Mouse (Mus musculus) C2C12 (cell line): ENCODE data around the gene Rbm7. TPM values are rescaled to one million over a fixed set of nuclear protein-coding genes. Genes with fewer than 3 reads are reported as not detected.

Experiments used
- H3K27me3 ChIP-seq: one replicate; pipeline ENCODE4 v1.6.1; 2011; ENCODE audit not compliant: control insufficient read depth, insufficient read depth, insufficient read length
- H3K36me3 ChIP-seq: one replicate; pipeline ENCODE4 v1.6.1; 2011; ENCODE audit not compliant: control insufficient read depth, insufficient read depth
- H3K4me3 ChIP-seq: one replicate; pipeline ENCODE4 v1.5.1; 2011; ENCODE audit warnings: mild to moderate bottlenecking, control low read depth; ENCODE audit not compliant: poor library complexity, insufficient read depth, severe bottlenecking
- H3K79me2 ChIP-seq: one replicate; pipeline ENCODE4 v1.6.1; 2011; ENCODE audit not compliant: control insufficient read depth, insufficient read depth
- H3K79me3 ChIP-seq: one replicate; pipeline ENCODE4 v1.6.1; 2011; ENCODE audit warnings: low read depth, control low read depth
- H3ac ChIP-seq: one replicate; pipeline ENCODE3; 2011; ENCODE audit warnings: low read depth; ENCODE audit not compliant: control insufficient read depth, insufficient read length
- CEBPB ChIP-seq: IDR thresholded peaks from one replicate; pipeline ENCODE4 v1.6.1; 2011; ENCODE audit warnings: low read depth, mild to moderate bottlenecking, control low read depth, moderate library complexity
- CTCF ChIP-seq: IDR thresholded peaks from one replicate; pipeline ENCODE4 v1.5.1; 2011; ENCODE audit not compliant: control insufficient read depth, insufficient read depth, insufficient read length
- FOSL1 ChIP-seq: IDR thresholded peaks from one replicate; pipeline ENCODE4 v1.8.0; 2011; ENCODE audit warnings: mild to moderate bottlenecking, low read length; ENCODE audit not compliant: poor library complexity, insufficient read depth, severe bottlenecking
- MAX ChIP-seq: IDR thresholded peaks from one replicate; pipeline ENCODE4 v1.6.1; 2011; ENCODE audit warnings: mild to moderate bottlenecking, control low read depth
- MYOD1 ChIP-seq: IDR thresholded peaks from one replicate; pipeline ENCODE4 v1.6.1; 2011; ENCODE audit warnings: low read depth; ENCODE audit not compliant: control insufficient read depth, insufficient read length
- MYOG ChIP-seq: IDR thresholded peaks from one replicate; pipeline ENCODE4 v1.6.1; 2011; ENCODE audit not compliant: control insufficient read depth, insufficient read length; ENCODE audit errors: extremely low read depth
- USF1 ChIP-seq: IDR thresholded peaks from one replicate; pipeline ENCODE4 v1.6.1; 2011; ENCODE audit warnings: low read depth, mild to moderate bottlenecking, control low read depth, moderate library complexity
- microRNA-seq: library from miRNA; unstranded; fragments of <30 nt; microRNA quantifications from one replicate; pipeline ENCODE4, GENCODE M21; 2019; ENCODE audit warnings: borderline microRNAs expressed
- polyA plus RNA-seq: library from polyadenylated mRNA; unstranded; fragments of >200 nt; fragmentation: generic; extraction: Trizol; gene quantifications from one replicate; pipeline ENCODE4 v1.2.1, GENCODE M21; 2012; ENCODE audit warnings: missing spikeins

The Rbm7 gene
- polyA plus RNA-seq, 1 experiment: 21.0 TPM

- H3ac ChIP-seq: no peak overlapping the region
- H3K27me3 ChIP-seq: no peaks in the 10 kb centered on the region
- TF ChIP-seq MAX (no peak), MYOD1 (no peak), FOSL1 (no peak), MYOG (no peak), USF1 (no peak), CEBPB (no peak), CTCF (no peak)
- H3K36me3 ChIP-seq: no peaks in the 10 kb centered on the region
- H3K79me3 ChIP-seq: no peaks in the 10 kb centered on the region
- no peak overlapping the region for H3K4me3 ChIP-seq
- no peaks in the 10 kb centered on the region for H3K79me2 ChIP-seq
Observed at GRCm38 (mm10) chr9:48450066-48450465, 45.0 kb downstream of the Rbm7 start.

DNA sequence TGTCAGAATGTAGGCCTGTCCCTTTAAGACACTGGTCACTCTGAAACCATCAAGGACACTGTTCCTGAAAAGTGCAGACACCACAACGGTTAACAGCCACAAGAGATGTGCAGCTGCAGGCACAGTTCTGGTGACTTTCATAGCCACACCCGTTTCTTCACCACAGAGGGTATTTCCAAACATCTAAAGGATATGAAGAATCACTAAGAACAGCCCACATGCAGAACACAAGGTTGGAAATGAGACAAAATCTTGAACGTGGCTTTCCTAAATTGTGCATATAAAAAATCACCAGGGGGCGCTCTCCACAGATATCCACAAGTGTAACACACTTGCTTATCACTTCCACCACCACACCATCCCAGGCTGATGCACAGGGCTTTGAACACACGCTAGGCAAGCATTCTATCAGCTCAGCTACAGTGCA is 47.3 kb downstream of the Rbm7 start:
- H3K36me3 ChIP-seq: no peaks in the 10 kb centered on the region
- TF ChIP-seq CEBPB (no peak), MYOG (no peak), MYOD1 (no peak), USF1 (no peak), MAX (no peak), FOSL1 (no peak), CTCF (no peak)
- no peak overlapping the region for H3K4me3 ChIP-seq
- no peak overlapping the region for H3ac ChIP-seq
- no peaks in the 10 kb centered on the region for H3K79me3 ChIP-seq
- H3K79me2 ChIP-seq: no peaks in the 10 kb centered on the region
- H3K27me3 ChIP-seq: no peaks in the 10 kb centered on the region

DNA sequence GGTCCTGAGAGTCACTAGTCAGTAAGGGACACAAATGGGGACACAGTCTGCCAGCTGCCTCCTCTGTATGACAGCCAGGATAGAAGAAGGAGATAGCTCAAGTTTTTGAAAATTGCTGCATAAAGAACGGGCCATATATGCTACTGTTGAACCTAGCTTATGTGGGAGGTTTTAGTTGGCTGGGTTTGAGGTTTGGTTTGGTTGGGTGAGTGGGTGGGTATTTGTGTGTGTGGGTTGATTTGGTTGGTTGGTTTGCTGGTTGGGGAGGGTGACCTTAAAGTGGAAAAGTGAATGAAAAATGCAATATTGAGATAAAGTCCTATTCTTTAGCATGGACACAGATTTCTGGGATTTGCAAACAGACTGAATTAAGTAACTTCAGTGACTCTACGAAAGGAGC is 50.3 kb downstream of the Rbm7 start:
- no peak overlapping the region for H3K4me3 ChIP-seq
- no peak for TF ChIP-seq CEBPB
- no peak for TF ChIP-seq MYOD1
- no peak for TF ChIP-seq MAX
- no peak for TF ChIP-seq FOSL1
- TF ChIP-seq CTCF: no peak
- no peak for TF ChIP-seq USF1
- TF ChIP-seq MYOG: no peak
- no peak overlapping the region for H3ac ChIP-seq
- no peaks in the 10 kb centered on the region for H3K79me3 ChIP-seq
- no peaks in the 10 kb centered on the region for H3K79me2 ChIP-seq
- H3K27me3 ChIP-seq: no peaks in the 10 kb centered on the region
- H3K36me3 ChIP-seq: no peaks in the 10 kb centered on the region

GRCm38 (mm10) chr9:48443873-48444272 is 51.2 kb downstream of the Rbm7 start:
- H3ac ChIP-seq: no peak overlapping the region
- TF ChIP-seq MYOD1 (no peak), CTCF (no peak), MYOG (no peak), FOSL1 (no peak)
- H3K36me3 ChIP-seq: no peaks in the 10 kb centered on the region
- H3K27me3 ChIP-seq: no peaks in the 10 kb centered on the region
- no peaks in the 10 kb centered on the region for H3K79me2 ChIP-seq
- no peak overlapping the region for H3K4me3 ChIP-seq
- H3K79me3 ChIP-seq: no peaks in the 10 kb centered on the region

Small RNAs within 50 kb of the gene (microRNA-seq; reads per million reads assigned to microRNA genes)
- gene Gm23653: not detected

Other genes starting within 250 kb of the Rbm7 start
- not detected for gene Nxpe2, start 141.8 kb downstream of the Rbm7 start, polyA plus RNA-seq
- 234 TPM for gene Rexo2, start 14.7 kb downstream of the Rbm7 start, polyA plus RNA-seq
- 23.1 TPM for gene Gm5617, start 143 bp upstream of the Rbm7 start, polyA plus RNA-seq
- gene Nnmt, start 109.9 kb upstream of the Rbm7 start, polyA plus RNA-seq: not detected